Mouse (Mus musculus): ENCODE results near the gene Psmd11. TPM values are rescaled to one million over a fixed set of nuclear protein-coding genes. Genes with fewer than 3 reads are reported as not detected.

Gene Psmd11
- polyA plus RNA-seq, 1 experiment from 2014 or later, result 309 TPM

DNA sequence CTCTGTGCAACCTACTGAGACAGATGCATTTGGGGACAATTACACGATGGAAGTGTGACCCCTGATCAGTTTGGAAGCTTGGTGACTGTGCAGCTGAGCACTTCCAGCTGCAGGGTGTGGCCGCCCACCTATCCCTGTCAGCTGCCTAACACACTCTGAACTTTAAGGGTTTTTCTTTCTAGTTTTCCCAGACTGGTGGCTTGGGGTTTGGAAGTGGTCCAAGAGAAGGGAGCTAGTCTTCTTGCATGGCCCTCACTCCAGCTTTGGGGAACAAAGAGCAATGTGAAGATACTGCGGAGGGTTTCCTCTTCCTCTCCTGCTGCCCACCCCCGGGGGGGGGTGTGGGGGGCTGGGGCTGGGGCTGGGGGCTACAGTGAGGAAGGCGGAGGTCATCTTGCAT lies 51.0 kb downstream of the Psmd11 start:
- Histone ChIP-seq H3K9me3 (no peaks in the 10 kb centered on the region), H3K4me3 (no peak overlapping the region), H3K36me3 (peaks cover 4% of the 10 kb centered on the region), H3K4me1 (peaks cover 34% of the 10 kb centered on the region), H3K27me3 (ENCODE audit: insufficient read depth, poor library complexity, severe bottlenecking) (peaks cover 37% of the 10 kb centered on the region), H3K27ac (no peak overlapping the region)
- WGBS, result 78% methylated on average over 5 of the region's 5 CpGs
- DNase-seq (ENCODE audit: low spot score), result no peak

- H3K27ac ChIP-seq, result no peak overlapping the region
- H3K9me3 ChIP-seq, result no peaks in the 10 kb centered on the region
- H3K27me3 ChIP-seq (ENCODE audit: insufficient read depth, poor library complexity, severe bottlenecking), result peaks cover 37% of the 10 kb centered on the region
- no peak overlapping the region for H3K4me3 ChIP-seq
- no peaks in the 10 kb centered on the region for H3K36me3 ChIP-seq
- WGBS, result 85% methylated on average over 31 of the region's 31 CpGs
- H3K4me1 ChIP-seq, result peaks cover 38% of the 10 kb centered on the region
- DNase-seq (ENCODE audit: low spot score), result no peak
Measured at GRCm38 (mm10) chr11:80479906-80480866, 51.8 kb downstream of the Psmd11 start.

GRCm38 (mm10) chr11:80481409-80482050 lies 53.1 kb downstream of the Psmd11 start:
- Histone ChIP-seq H3K4me1 (peaks cover 47% of the 10 kb centered on the region), H3K36me3 (no peaks in the 10 kb centered on the region), H3K27me3 (ENCODE audit: insufficient read depth, poor library complexity, severe bottlenecking) (peaks cover 37% of the 10 kb centered on the region), H3K4me3 (no peak overlapping the region), H3K27ac (no peak overlapping the region), H3K9me3 (no peaks in the 10 kb centered on the region)
- DNase-seq (ENCODE audit: low spot score), result peak; percentile 59
- WGBS, result 80% methylated on average over 13 of the region's 13 CpGs

DNA sequence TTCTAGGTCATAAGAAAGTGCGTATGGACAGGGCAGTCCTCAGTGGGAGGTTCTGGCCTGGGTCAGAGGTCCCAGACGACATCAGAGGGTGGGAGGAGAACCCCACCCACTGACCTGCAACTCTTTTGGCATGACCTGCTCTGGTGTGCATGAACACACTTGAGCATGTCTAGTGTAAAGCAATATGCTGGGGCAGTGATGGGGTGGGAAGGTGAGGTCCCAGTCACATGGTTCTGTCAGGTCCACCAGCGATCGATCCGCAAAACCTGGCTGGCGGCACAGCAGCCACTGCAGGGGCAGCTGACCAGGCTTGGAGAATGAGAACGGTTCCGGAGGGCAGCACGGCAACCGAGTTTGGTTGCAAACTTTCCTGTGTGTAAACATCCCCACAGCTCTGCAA lies 53.9 kb downstream of the Psmd11 start:
- H3K4me1 ChIP-seq, result peaks cover 48% of the 10 kb centered on the region

GRCm38 (mm10) chr11:80482921-80483320 lies 54.5 kb downstream of the Psmd11 start:
- Histone ChIP-seq H3K9me3 (no peaks in the 10 kb centered on the region), H3K4me3 (no peak overlapping the region), H3K27me3 (ENCODE audit: insufficient read depth, poor library complexity, severe bottlenecking) (peaks cover 33% of the 10 kb centered on the region), H3K36me3 (no peaks in the 10 kb centered on the region), H3K4me1 (peaks cover 47% of the 10 kb centered on the region), H3K27ac (0 out of 2 replicates have a peak overlapping the region, but pooled peaks have one; percentile 8)
- peak; percentile 73 for DNase-seq (ENCODE audit: low spot score)
- 84% methylated on average over 7 of the region's 7 CpGs for WGBS

More for the DNA sequence above, 53.9 kb downstream of the Psmd11 start:
- no peaks in the 10 kb centered on the region for H3K36me3 ChIP-seq
- no peak overlapping the region for H3K27ac ChIP-seq
- peak; percentile 66 for DNase-seq (ENCODE audit: low spot score)
- no peaks in the 10 kb centered on the region for H3K9me3 ChIP-seq
- 85% methylated on average over 10 of the region's 10 CpGs for WGBS
- no peak overlapping the region for H3K4me3 ChIP-seq
- H3K27me3 ChIP-seq (ENCODE audit: insufficient read depth, poor library complexity, severe bottlenecking), result peaks cover 37% of the 10 kb centered on the region

DNA sequence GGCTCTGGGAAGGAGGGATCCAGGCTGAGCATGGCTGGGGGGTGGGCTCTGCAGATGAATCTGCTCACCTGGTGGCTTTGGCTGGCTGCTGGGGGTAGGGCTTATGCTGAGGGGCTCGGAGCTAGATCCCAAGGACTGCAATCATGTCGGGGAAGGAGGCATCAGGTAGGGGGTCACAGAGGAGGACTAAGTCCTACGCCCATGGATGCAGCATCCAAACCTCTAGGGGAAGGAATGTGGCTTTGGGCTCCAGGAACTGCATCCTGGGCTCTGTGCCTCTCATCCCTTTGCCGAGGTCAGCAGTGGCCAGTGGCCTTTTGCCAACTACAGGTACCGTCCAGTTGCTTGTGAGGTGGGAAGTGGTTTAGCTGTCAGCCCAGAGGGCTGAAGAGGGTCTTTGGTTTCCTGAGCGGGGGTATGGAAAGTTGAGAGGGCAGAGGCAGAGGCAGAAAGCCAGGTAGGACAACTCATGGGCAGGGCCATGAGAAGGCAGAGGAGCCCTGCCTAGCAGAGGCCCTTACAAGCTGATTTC lies 55.2 kb downstream of the Psmd11 start:
- Histone ChIP-seq H3K4me3 (no peak overlapping the region), H3K27ac (no peak overlapping the region), H3K27me3 (ENCODE audit: insufficient read depth, poor library complexity, severe bottlenecking) (peaks cover 26% of the 10 kb centered on the region), H3K9me3 (no peaks in the 10 kb centered on the region), H3K36me3 (no peaks in the 10 kb centered on the region), H3K4me1 (peaks cover 49% of the 10 kb centered on the region)
- 78% methylated on average over 6 of the region's 6 CpGs for WGBS
- DNase-seq (ENCODE audit: low spot score), result peak; percentile 68

DNA sequence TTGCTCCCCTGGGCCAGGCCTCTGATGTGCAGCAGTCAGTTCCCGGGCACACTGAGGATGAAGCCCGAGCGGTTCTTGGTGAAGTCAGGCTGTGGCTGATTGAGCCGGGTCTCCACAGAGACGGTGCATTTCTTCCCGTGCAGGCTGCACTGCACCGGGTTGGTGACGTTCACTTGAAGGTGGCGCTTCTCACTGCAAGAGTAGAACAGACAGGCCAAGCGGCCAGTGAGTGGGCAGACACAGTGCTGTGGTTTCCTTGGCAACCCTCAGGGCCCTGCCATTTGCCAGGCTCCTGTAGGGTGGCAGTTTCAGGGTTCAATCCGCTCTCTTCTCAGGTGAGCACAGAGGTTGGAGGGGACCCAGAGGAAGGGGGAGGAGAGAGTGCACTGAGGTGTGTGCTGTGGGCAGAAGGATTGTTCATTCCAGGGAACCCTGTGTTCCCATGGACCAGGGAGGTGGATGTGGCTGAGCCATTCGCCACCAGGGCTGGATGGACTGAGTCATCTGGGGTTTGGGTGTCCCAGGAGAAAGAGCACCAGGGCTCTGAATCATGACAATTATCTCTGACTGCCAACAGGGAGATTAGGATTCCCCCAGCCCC lies 55.9 kb downstream of the Psmd11 start:
- no peaks in the 10 kb centered on the region for H3K9me3 ChIP-seq
- no peaks in the 10 kb centered on the region for H3K36me3 ChIP-seq
- no peak overlapping the region for H3K27ac ChIP-seq
- no peak overlapping the region for H3K4me3 ChIP-seq
- WGBS, result 44% methylated on average over 12 of the region's 12 CpGs
- peaks cover 49% of the 10 kb centered on the region for H3K4me1 ChIP-seq
- H3K27me3 ChIP-seq (ENCODE audit: insufficient read depth, poor library complexity, severe bottlenecking), result peaks cover 19% of the 10 kb centered on the region; the same call in 1 of the 2 replicates
- DNase-seq (ENCODE audit: low spot score), result peak; percentile 72

DNA sequence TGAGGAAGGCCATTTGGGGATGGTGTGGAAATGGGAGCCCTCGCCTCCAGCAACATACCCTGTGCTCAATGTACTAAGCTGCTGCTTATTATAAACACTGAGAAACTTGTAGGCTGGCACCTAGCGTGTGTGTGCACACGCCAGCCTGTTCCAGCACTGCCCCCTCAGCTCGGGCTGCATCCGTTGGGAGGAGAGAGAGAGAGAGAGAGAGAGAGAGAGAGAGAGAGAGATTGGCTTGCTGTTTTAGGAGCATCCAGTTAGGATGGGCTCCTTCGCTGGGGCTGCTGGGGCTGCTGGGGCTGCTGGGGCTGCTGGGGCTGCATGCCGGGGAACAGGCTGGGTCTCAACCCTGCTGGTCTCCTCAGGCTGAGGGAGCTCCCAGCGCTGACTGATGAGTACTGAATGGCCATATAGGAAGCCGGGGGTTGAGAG lies 56.7 kb downstream of the Psmd11 start:
- DNase-seq (ENCODE audit: low spot score), result no peak
- peak overlapping the region; percentile 3; the same call in 1 of the 2 replicates for H3K27ac ChIP-seq
- peaks cover 54% of the 10 kb centered on the region for H3K4me1 ChIP-seq
- no peaks in the 10 kb centered on the region for H3K36me3 ChIP-seq
- H3K9me3 ChIP-seq, result no peaks in the 10 kb centered on the region
- 82% methylated on average over 9 of the region's 9 CpGs for WGBS
- peaks cover 16% of the 10 kb centered on the region; the same call in 1 of the 2 replicates for H3K27me3 ChIP-seq (ENCODE audit: insufficient read depth, poor library complexity, severe bottlenecking)
- no peak overlapping the region for H3K4me3 ChIP-seq

GRCm38 (mm10) chr11:80485622-80486206 lies 57.3 kb downstream of the Psmd11 start:
- H3K27ac ChIP-seq, result peak overlapping the region; percentile 43; the same call in 1 of the 2 replicates
- H3K9me3 ChIP-seq, result no peaks in the 10 kb centered on the region
- peaks cover 58% of the 10 kb centered on the region for H3K4me1 ChIP-seq
- no peak overlapping the region for H3K4me3 ChIP-seq
- H3K27me3 ChIP-seq (ENCODE audit: insufficient read depth, poor library complexity, severe bottlenecking), result peaks cover 16% of the 10 kb centered on the region; the same call in 1 of the 2 replicates
- no peaks in the 10 kb centered on the region for H3K36me3 ChIP-seq
- 55% methylated on average over 10 of the region's 10 CpGs for WGBS
- DNase-seq (ENCODE audit: low spot score), result no peak

DNA sequence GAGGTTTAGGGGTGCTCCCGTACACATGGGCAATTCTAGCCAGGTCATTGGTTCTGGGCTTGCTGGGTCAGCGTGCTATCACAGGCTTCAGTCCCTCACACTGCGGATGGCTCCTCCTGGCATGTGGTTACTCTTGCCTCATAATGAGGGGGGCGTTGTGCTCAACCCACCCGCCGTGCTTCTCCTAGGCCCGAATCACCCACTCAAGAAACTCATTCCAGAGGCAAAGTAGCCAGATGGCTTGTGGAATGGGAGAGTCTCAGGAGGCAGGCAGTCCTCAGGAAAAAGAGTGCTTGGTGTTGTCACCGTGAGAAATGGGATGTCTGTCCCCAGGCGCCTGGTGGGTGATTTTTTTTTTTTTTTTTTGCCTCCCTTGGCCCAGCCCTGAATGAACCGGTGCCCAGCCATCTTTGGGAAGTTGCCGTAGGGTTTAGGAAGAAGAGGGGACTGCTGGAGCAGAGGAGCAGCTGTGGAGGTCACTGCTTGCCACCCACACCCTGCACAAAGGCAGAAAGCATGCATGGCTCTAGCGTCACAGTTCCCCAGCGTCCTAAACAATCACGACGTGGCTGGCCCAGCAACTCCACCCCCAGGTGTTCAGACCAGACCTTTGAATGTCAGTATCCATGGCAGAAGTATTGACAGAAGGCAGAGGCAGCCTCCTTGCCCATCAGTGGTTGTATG lies 59.6 kb downstream of the Psmd11 start:
- WGBS, result 74% methylated on average over 15 of the region's 15 CpGs
- no peak overlapping the region; the same call in 1 of the 2 replicates for H3K27ac ChIP-seq
- H3K27me3 ChIP-seq (ENCODE audit: insufficient read depth, poor library complexity, severe bottlenecking), result peaks cover 10% of the 10 kb centered on the region; the same call in 1 of the 2 replicates
- H3K4me1 ChIP-seq, result peaks cover 73% of the 10 kb centered on the region
- H3K36me3 ChIP-seq, result no peaks in the 10 kb centered on the region
- no peak overlapping the region for H3K4me3 ChIP-seq
- no peaks in the 10 kb centered on the region for H3K9me3 ChIP-seq
- DNase-seq (ENCODE audit: low spot score), result no peak

- WGBS, result 47% methylated on average over 12 of the region's 12 CpGs
- Histone ChIP-seq H3K9me3 (no peaks in the 10 kb centered on the region), H3K36me3 (no peaks in the 10 kb centered on the region), H3K4me3 (no peak overlapping the region), H3K4me1 (peaks cover 69% of the 10 kb centered on the region), H3K27ac (peak overlapping the region; percentile 59; the same call in 1 of the 2 replicates), H3K27me3 (ENCODE audit: insufficient read depth, poor library complexity, severe bottlenecking) (no peaks in the 10 kb centered on the region)
- DNase-seq (ENCODE audit: low spot score), result no peak
Measured at GRCm38 (mm10) chr11:80489172-80489881, 60.9 kb downstream of the Psmd11 start.
